Mouse (Mus musculus): Measurements from ENCODE around the gene Thsd4.
A peak's percentile ranks its signal among the peaks of the same experiment; 100 is the strongest.

Thsd4 gene

DNA sequence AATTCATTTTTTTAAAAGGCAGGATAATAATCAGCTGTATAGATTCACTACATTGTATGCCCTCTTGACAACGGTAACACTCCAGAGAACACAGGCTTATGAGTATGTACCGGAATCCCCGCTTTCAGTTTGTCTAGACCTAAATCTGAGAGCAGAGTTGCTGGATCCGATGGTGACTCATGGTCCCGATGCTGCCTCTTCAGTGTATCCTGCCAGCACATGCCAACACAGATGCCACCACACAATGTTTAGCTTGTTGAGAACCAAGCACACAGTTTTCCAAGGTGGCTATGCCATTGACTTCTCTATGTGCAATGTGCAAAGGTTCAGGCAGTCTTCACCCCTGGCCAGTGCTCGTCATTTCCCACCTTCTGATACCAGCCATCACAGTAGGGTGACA, 378.0 kb downstream of the Thsd4 start:
- DNase-seq (ENCODE audit: low read depth): no peak

DNA sequence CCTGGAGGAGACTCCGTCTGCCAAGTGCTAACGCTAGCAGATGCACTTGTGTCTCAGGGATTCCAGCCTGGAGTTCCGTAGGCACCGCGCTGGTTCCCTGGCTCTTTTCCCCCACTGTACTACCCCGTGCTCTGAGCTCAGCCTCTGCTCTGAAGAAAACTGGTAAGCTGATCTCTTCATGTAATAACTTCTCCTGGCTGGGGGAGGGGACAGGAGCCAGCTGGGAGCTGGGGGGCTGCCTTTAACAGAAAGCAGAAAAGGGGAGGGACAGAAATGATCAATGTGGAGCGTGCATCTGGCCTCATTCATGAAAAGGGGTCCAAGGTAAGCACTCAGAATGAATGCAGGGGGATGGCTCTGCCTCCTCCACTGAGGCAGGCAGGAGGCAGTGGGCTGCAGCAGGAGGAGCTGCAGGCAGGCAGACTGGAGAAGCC, 380.7 kb downstream of the Thsd4 start:
- DNase-seq (ENCODE audit: low read depth): no peak

DNA sequence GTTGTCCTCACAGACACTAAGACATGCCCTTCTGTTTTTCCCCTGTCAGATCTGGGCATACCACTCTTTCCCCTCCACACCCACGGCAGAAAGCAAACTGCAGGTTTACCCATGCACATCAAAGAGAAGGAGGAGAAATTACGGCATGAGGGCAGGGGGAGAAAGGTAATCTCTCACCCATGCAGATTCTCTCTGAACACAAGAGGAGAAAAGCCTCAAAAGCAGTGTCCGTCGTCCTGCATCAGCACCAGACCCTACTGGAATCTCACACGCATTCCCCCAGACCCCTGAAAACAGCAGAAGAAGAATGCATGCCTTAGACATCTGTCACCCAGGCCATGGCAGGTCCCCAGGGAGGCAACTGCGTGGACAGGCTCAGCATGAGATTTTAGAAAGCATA, 381.4 kb downstream of the Thsd4 start:
- DNase-seq (ENCODE audit: low read depth): no peak

DNA sequence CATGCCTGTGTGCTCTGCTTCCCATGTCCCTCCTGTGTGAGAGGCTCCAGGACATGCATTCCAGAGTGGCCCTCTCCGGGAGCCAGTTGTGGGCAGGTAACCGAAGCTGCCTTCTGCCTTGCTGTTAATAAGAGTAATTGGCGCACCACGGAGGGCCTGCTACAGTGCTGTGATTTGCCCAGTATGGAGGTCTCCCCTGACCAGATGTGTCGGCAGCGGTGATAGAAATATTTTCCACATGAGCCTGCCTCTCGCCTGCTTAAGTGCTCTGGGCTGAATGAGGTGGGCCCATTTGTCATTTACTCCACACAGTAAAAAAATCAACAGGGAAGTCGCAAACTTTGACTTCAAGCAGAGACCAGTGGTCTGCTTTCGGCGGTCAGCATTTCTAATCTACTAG, 382.4 kb downstream of the Thsd4 start:
- no peak for DNase-seq (ENCODE audit: low read depth)

DNA sequence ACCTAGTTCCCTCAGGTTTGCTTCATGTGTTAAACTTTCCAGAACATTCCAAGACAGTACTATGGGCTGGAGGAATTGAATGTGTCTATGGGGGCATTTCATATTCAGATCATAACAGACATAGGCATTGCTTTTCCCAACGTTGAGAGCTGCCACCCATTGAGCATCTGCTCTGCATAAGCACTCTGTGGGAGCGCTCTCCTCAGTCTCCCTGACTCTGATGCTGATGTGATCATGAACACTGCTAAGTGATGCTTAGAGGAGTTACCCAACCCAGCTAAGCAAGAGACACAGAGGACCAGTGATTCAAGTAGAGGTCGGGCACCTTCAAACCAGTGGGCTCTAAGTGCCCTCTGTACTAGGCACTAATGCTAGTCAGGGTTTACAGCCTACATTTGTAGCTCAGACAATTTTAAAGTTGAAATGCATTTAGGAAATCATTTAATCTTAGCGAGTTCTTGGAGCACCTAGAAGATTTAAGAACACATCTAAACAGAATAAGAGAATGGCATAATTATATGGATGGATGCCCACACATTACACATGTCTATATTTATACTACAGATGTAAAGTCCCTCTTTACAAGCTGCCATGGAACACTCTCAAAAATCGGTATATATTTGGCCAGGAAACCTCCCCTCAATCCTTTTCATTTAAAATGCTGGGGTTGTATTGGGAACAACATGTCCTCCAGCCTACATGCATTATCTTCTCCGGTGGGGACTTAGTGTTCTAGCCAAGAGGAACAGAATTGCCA, 392.4 kb downstream of the Thsd4 start:
- no peak for DNase-seq (ENCODE audit: low read depth)

DNA sequence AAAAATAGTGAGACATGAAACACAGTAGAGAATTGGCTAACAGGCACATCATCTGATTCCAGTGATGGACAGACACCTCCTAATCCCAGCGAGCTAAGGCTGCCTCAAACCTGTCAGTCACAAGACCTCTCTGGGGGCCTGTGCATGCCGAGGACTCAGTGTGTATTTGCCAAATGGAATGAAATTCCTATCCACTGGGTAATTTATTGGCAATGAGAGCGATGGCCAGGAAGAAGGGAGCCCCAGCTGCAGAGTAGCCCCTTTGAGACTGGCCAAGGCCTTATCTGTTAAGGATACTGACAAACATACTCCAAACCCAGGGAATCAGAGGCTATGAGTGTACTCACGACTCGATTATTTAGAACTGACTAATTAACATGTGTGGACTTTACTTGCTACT, 394.9 kb downstream of the Thsd4 start:
- DNase-seq (ENCODE audit: low read depth): no peak

DNA sequence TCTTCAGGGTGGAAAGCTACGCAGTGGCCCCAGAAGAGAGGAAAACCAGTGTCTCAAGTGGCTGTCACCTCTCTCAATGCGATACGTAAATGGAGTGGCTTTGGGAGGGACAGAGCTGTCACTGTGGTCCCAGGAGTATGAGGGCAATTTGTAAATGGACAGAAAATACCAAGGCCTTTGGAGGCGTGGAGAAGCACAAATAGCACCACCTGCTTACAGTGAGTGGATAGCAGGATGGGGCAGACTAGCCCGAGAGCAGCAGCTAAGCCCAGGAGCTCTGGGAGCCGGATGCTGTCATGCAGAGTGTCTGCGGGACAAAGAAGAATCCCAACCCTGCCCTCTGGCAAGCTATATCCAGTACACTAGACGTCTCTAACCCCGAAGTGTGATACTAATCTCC, 397.7 kb downstream of the Thsd4 start:
- DNase-seq (ENCODE audit: low read depth): no peak

DNA sequence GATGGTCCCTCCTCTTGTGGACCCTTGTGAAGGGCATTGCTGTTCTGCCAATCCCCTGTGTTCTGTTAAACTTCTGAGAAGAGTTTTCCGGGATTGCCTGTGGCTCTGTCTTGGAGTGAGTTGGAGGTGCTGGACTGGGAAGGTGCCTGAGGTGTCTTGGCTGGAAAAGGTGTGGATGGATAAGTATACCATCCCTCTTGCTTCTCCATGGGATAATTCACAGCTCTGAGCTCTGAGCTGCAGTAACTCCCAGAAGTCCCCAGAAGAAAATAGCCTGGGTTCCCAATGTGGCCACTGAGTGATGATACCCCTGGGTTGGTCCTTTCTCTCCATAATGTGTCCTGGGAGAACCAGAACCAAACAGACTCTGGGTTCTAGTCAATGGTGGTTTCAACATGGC, 398.8 kb downstream of the Thsd4 start:
- no peak for DNase-seq (ENCODE audit: low read depth)

DNA sequence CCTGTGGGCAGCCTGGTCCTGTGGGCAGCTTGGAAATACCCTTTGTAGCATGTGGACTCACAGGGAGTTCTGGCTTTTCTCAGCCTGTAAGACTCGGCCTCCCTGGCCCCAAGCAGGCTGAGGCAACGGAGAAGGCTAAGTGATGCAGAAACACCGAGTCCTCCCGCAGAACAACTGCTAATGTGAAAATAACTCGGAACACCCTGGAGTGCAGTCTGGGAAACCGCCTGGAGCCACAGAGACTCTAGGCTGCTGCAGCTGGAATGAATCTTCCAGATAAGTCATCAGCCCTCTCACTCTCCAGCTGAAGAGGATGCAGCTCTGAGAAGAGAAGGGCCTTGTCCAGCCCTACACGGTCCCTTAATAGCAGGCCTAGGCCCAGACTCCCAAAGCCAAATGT, 402.0 kb downstream of the Thsd4 start:
- no peak for DNase-seq (ENCODE audit: low read depth)

DNA sequence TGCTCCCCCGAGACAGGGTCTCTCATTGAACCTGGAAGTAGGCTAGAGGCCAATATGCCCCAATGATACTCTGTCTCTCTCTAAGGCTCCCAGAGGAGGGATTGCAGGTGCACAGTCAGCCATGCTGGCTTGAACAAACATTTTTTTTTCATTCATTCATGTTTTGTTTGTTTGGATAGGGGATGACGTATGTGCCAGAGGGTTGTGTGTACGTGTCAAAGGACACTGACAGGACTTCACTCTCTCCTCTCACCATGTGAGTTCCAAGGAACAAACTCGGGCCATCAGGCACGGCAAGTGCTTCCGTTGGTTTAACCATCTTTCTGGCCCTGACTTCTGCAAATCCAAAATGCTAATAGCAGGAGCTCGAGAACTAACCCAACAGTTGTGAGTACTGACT, 404.0 kb downstream of the Thsd4 start:
- DNase-seq (ENCODE audit: low read depth): no peak

DNA sequence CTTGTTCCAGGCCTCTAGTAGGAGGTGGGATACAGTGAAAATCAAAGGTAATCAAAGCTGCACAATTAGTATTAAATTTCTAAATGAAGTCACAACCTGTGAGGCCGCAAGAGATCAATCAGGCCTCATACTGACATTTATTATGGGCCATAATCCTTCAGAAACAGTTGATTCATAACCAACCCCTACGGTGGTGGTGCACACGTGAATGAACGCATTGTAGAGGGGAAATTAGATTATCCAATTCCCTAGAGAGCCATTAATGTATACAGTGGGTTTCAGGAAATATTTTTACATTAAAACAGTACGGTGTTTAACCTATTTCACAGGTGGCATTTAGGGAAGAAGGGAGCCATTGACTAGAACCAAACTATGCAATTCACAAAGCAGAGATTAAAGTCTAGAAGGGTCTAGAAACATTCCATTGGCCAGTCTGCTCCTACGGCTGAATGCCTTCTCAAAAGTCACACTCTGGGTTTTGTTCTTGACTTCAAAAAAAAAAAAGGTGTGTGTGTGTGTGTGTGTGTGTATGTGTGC, 406.1 kb downstream of the Thsd4 start:
- no peak for DNase-seq (ENCODE audit: low read depth)

DNA sequence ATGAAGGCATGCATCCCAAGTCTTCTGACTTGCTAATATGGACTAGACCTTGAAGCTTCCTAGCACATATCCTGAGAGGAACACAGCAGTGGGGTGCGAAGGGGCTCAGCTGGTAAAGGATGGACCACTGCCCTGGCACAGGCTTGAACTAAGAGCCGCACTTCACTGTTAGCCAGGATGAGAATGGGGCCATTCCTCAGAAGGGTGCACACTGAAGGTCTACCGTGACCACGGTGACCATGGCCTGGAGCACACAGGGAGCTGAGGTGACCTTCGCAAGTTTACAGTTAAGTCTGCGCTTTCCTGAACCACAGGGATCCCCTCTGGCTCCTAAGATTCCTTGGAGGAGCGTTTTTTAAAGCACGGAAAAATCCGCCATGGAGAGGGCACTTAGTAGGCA, 406.5 kb downstream of the Thsd4 start:
- no peak for DNase-seq (ENCODE audit: low read depth)

DNA sequence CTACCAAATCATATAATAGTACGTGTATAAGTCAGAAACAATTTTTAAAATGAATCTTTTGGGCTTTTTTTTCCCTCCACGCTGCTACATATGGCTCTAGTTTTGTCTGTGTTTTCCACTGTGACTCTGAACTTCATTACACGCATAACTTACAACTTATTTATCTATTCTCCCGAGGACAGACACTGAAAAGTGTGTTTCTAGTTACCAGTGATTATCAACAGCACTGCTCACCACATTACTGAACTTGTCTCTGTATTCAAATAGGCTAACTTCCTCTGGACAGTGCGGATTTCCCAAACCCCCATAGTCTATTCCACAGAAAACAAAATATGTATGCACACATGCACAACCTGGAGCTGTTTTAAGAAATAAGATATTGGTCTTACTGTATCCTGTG, 411.6 kb downstream of the Thsd4 start:
- DNase-seq (ENCODE audit: low read depth): no peak

DNA sequence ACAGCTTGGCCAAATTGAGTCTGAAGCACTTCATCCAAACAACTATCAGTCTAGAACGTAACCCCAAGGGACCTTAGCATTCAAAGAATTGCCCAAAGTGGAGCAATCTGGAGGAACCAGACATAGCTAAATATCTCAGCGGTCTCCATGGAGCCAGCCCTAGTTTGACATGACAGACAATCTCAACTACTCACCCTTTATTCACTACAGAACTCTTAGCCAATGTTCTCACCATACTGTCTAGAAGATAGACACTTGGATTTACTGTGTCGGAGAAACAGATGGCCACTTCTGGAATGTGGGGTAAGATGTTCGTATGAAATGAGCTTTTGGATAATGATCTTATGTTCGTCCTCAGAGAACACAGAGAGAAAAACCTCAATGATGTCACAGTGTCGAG, 415.2 kb downstream of the Thsd4 start:
- DNase-seq (ENCODE audit: low read depth): no peak

DNA sequence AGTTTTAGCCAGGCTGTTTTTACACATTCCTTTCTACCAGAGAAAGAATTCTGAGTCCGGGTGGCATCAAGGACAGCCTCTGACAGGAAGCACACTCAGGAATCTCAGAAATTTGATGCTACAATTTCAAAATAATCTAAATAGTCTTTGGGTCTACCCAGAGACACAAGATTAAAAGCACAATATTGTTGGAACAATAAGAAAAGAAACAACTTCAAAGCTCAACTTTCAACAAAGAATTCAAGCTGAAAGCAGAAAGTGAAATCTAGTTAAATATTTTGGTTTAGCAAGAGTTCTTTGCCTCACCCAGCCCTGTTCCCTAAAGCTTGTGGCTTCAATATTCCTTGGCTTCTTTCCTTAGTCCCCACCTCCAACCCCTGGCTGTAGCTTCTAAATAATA, 415.7 kb downstream of the Thsd4 start:
- DNase-seq (ENCODE audit: low read depth): no peak

DNA sequence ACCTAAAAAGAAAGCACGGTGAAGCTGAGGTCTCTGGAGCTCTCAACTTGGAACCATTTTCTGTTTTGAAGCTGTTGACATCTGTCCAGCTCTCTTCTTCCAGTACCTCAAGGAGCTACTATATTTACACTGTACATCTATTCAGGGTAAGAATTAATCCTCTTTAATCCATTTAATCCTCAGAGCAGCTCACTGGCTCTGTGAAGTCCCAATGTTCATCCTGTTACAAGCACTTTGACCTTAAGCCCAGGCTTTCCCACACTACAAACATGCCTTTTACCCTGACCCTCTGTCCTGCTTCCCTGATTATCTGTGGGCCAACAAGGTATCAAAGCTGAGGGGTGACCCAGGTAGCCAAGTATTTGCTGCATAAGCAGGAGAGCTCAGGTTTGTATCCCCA, 427.6 kb downstream of the Thsd4 start:
- no peak for DNase-seq (ENCODE audit: low read depth)

DNA sequence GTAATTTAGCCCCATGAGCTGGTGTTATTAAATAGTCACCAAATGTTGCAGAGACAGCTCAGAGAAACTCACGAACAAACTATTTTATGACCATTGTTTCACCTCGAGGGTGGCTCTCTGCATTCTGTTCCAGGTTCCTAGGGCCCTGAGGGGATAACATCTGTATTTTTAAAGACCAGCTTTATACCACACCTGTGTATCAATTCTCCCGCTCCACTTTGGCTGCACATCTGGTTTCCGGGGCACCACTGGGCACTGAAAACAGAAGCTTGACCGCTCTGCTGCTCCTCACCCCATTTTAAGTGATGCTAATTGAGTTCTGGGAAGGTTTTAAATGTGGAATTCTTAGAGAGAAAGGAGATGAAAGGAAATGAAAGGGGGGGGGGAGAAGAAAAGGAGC, 429.4 kb downstream of the Thsd4 start:
- no peak for DNase-seq (ENCODE audit: low read depth)

DNA sequence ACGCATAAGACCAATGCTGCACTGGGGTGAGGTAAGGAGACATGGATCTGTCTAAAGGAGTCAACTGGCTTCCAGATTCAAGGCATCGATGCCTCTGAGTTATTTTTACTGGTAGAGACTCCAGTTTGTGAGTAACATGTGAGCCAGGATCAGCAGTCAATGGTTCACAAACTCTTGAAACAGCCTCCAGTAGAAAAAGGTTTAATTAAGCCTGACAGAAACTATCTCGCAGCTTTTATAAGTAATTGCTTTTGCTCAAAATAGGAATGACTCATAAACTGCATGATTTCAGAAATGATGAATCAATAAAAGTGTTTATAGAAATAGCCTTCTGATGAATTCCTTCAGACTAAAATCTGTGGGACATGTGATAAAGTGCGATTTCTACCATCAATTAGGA, 432.4 kb downstream of the Thsd4 start:
- no peak for DNase-seq (ENCODE audit: low read depth)

DNA sequence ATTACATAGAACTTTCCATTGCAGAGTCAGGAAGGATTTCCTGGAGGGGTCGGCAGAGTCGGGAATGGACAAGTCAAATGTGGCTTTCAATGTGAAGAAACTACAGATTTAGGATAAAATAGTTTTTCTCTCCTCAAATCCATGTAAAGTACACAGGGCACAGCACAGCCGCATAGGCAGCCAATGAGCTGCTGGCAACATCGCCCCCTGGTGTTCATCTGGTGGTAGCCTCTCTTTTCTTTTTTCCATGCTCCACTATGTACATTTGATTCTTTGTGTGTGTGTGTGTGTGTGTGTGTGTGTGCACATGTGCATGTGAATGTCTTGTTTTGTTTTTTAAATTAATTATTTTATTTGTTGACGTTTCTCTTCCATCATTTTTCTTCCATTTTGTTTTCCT, 433.7 kb downstream of the Thsd4 start:
- DNase-seq (ENCODE audit: low read depth): peak; percentile 6

DNA sequence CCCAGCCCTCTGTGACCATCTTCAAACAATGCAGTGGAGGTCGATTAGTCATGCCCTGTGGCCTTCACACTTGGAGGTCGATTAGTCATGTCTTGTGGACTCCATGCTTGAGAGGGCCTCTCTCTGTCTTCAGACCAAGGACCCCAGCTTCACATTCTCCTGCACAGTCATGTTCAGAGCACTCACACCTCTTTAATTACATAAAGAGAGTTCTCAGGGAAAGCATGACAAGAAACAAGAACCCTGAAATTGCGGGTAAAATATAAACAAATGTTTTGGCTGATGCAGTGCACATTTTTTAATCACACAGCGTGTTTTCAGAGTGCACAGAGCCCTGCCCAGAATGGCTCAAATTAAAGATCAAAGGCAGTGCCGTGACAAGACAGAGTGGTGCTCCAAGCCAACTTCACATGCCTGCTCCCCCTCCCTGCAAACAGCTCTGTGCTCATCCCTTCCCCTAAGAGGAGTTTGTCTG, 439.7 kb downstream of the Thsd4 start:
- no peak for DNase-seq (ENCODE audit: low read depth)

DNA sequence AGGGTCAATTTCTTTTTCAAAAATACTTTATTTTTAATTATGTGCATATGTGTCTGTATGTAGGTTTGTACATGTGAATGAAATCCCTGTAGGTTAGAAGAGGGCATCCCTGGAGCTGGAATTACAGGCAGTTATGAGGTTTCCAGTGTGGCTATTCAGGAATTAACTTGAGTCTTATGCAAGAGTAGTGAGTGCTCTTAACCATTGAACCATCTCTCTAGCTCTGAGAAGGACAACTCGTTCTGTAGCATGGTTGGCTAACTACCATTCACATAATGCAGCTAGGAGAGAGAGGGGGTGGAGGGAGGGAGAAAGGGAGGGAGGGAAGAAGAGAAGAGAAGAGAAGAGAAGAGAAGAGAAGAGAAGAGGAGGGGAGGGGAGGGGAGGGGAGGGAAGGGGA, 444.1 kb downstream of the Thsd4 start:
- no peak for DNase-seq (ENCODE audit: low read depth)

DNA sequence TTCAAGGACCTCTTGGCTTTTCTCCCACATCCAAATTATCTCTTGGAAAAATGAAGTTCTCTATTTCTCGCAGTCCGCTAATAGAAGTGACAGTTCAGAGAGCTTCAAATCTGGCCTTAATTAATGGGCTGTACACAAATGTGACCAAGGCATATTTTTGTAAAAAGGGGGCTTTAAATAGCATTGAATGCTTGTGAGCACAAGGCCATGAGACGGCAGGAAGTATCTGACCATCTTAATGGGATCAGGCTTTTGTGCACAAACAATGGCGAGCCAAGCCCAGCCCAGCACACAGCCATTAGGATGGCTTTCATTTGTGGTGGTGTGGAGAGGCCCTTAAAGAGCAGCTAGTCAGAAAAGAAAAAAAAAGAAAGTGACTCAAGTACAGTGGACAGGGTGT, 445.4 kb downstream of the Thsd4 start:
- no peak for DNase-seq (ENCODE audit: low read depth)

DNA sequence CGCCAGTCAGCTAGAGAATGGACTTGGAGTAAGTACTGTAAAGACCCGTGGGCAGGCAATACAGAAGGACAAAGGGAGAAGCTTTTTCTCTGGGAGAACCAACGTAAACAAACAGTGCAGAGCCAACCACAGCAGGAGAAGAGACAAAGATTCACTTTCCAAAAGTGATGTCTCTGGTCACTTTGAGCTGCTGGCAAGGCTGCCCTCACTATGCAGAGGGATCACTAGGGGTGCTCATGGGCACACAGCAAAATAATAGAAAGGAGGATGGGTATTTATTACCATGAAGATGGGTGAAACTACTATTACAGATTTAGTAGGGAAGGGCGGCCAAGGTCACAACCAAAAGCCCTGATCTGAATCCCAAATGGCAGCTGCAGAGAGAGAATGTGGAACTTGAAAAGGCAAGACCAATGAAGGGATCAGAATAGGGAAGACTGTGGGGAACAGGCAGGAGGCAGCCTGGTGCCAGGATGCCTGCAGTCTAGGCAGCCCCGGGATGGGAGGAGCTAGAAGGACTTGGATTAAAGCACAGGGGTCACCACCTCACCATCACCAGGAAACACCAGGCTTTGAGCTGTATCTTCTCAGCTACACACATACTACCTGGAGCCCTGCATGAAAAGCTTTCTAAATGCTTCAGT, 450.1 kb downstream of the Thsd4 start:
- DNase-seq (ENCODE audit: low read depth): no peak

DNA sequence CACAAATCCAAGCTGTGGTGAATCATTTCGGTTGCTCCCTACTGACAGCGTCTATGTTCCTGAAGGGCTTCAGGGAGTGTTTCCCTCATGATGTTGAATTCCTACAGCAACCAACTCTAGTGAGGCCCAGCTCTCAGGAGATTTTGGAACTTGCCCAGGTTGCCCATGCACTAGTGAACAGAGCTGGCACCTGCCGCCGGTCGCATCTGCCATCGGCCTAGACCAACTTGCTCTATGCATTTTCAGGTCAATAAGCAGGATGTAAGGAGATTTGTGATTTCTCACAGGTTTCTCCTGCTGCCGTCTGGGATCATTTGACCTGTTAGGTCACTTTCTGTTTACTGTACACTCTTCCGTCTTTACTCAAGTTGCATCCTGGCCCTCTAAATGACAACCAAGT, 454.6 kb downstream of the Thsd4 start:
- DNase-seq (ENCODE audit: low read depth): no peak

Measured in c-Kit-positive CD71-negative TER-119-negative erythroid progenitor cells, embryonic 14.5 days (primary cell).